Mouse (Mus musculus) adrenal gland, adult (tissue): Measurements from ENCODE around the gene Ahctf1.

Experiments
- DNase-seq, 2 experiments: peaks; one replicate each; pipeline ENCODE4 v3.0.0; 2022 to 2023; ENCODE audit warnings: low spot score in 1 of 2; ENCODE audit not compliant: inconsistent age in 2 of 2

The Ahctf1 gene

DNA sequence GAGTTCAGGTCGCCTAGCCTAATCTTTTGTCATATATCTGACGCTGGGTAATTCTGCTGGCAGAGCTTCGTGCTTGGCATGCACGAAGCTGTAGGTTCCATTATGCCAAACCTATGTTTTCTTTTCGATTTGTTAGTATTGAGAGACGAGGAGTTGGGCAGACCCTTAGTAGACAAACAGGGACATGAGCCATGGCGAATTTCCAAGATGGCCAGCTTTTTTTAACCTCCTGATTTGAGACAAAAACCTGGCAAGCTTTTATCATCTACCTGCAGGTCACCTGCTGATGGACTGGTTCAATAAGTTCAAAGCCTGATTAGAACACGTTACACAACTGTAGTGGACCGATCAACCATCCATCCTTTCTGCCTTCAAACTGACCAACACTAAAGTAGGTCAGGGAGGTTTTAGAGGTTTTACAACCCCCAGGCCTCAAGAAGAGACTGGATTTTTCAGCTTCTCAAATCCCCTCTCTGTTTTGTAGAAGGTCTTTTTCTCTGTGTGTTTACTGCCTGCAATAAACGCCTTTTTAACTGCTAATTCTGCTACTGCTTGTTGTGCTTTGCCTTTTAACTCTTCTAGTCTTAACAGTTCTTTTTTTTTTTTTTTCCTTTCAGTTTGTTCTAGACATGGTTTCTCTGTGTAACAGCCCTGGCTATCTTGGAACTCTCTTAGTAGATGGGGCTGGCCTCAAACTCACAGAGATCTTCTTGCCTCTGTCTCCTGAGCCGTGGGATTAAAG lies 831 bp upstream of the Ahctf1 start:
- DNase-seq: no peak

DNA sequence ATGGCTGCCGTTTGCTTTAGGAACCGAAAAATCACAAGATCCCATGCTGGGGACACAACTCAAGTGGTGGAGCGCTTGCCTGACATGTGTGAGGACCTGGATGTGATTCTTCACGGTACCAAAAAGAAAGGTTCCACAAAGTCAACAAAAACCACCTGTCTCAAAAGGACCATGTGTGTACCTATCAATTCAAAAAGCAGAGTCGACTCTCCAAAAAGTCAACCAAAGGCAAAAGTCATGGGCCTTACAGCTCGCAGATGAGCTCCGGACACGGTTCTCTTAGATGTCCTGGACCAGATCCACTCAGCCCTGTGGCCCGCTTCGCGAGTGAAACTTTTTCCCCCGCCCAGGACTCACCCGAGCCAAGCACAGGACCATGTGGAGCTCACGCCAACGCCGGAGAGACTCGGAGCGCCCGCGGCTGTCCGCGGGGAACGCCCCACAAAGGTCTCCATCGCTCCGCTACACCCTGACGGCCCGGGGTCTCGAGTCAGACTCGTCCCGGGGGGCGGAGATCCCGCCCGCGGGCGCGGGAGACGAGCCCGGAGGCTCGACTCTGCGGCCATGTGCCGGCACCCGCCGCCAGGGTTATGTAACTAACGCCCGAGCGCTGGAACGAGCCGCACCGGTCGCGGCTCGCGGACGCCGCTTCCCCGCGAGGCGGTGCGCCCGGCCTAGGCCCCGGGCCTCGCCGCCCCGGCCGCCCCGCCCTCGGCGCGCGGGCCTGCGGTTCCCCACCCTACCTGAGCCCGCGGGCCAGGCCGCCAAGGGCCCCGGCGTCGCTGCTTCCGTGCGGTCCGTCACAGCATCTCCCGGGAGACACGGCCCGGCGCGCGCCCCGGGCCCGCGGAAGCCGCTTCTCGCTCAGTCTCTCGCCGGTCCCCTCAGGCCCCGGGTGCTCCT lies 619 bp downstream of the Ahctf1 start, which contains the start of gene Gm10518:
TSS of gene Gm10518 (plus strand) at position 767 of the 903 bp plus-strand sequence.
- DNase-seq: peak; percentile 80 to 93

DNA sequence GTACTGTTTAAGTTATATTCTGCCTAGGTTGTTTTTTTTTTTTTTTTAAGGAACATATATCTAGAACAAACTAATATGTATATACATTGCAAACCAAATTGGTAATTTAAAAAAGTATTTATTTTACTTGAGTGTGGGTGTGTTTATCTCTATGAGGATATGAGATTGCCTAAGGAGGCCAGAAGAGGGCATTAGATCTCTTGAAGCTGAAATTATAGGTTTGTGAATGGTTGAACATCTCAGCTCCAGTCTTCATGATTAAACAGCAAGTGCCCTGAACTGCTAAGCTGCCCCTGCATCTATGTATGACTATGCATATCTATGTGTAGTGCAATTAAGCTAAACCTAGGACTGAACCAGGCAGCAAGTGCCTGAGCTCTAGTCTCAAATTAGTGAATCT lies 4.7 kb downstream of the Ahctf1 start:
- no peak for DNase-seq

DNA sequence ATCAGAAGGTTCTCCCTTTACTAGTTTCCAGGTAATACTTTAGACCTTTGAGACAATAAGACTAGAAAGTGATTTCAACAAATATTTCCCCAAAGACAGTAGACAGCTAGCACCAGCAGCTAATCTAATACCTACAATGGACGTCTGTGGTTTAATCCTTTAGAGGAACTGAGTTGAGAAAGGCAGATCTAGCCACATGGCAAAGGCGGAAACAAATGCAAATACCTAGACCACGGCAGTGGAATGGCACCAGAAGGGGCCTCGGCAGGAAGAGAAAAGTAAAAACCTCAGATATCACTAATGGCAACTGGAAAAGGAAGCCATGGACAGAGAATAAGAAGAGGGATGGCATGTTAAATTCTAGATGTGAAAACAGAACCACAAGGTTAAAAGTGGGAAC lies 16.2 kb downstream of the Ahctf1 start:
- DNase-seq: no peak

DNA sequence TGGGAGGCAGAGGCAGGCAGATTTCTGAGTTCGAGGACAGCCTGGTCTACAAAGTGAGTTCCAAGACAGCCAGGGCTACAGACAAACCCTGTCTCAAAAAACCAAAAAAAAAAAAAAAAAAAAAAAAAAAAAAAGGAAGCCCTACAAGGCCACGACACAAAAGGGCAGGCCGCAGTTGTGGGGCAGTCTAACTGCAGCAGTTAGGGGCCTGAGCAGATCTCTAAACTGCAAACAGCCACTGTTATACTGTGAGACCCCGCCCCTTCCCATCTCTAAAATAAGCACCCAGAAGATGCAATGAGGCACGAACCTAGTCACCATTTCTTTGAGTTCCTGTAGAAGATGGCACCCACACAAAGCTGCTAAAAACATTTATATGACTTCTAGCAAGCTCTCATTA lies 18.0 kb downstream of the Ahctf1 start:
- DNase-seq: no peak

DNA sequence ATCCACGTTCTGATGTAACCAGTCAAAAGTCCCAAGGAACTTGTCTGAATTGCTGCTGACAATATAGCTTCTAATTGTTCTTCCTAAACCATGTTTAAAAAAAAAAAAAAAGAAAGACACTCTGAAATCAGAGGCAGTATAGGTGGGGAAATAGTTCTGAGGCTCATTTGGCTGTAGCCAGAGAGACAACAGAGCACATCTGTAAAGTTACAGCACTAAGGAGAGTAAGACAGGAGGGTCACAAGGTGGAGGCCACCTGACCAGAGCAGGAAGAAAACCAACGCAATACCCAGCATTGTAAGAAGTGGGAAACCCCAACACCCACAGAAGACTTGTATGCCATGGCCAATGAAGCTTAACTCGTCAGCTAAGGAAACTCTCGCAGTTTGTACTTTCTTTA lies 19.4 kb downstream of the Ahctf1 start:
- no peak for DNase-seq

DNA sequence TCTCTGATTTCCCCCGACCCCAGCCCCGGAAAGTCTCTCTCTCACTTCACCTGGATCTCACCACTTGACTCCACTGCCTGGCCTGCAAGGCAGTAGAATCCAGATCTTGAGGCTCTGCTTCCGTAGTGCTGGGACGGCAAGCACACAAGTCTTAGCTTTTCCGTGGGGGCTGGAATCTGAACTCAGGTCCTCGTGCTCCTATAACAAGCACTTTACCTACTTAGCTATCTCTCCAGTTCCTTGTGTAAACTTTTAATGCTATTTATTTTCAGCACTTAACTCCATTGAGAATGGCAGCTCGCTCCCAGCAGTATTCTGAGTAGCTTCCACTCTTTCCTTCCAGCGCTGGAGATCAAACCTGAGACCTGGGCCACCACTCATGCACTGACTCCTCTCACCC lies 26.6 kb downstream of the Ahctf1 start:
- DNase-seq: no peak

DNA sequence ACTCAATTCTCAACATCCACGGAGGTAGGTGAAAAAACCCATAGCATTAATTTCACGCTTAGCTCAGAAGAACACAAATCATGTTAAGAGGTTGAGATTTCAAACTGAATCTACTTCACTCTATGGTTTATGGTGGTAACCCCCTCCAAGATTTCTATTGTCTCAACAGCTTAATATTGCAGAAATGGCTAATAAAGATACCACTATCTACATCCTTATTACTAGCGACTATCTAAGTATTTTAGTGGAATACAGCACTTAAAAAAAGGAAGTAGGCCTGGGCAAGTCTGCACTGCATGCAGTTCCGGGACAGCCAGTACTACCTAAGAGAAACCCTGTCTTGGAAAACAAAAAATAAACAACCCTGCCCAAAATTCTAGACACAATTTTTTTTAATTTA lies 42.9 kb downstream of the Ahctf1 start:
- no peak for DNase-seq

DNA sequence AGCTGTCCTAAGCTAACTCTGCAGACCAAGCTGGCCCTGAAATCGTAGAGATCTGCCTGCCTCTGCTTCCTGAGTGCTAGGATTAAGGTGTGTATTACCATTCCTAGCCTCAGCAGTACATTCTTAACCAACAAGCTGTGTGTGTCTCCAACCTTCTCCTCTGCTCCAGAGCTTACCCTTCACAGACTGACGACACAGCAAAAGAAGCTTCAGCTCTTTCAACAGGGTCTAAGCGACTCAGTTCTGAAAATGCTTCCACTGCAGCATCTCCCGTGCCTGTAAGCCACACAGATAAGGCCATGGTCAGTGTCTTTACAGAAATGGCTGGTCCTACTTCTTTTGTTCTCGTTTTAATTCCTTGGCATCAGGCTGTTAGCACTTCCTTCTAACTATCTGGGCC lies 43.4 kb downstream of the Ahctf1 start:
- no peak for DNase-seq

DNA sequence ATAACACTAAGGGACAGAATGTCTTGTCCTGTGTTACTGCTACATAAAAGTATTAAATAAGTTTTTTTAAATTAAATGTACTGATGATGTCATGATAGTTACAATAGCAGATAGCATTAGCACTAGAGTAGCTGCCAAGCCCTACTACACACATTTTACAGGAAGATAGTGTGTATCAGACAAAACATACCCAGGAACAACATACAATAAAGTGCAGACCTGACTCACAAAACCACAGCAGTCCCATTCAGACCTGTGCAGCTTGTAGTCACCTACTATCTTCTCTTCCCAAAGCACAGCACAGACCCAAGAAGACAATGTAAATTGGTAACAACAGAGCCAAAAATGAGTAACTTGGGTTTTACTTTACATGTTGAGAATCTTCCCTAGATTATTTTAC lies 47.0 kb downstream of the Ahctf1 start:
- no peak for DNase-seq

DNA sequence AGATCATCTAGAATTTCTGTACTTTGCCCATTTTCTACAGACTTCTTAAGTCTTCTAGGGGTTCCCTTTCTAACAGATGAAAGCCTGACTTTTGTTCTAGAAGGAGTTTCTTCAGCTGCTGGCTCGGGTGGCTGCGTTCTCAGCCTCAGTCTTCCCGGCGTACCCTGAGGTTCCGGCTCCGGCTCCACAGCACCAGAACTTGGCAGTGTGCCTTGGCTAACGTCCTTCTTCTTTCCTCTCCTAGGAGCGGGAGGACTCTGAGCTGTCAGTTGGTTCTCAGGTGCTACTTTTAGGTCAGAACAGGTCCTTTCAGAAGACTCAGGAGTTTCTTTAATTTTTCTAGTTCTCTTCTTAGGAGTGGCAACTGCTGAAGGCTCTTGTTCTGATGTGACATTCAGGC lies 50.5 kb downstream of the Ahctf1 start:
- DNase-seq: peak in 1 of 2 experiments; percentile 41

DNA sequence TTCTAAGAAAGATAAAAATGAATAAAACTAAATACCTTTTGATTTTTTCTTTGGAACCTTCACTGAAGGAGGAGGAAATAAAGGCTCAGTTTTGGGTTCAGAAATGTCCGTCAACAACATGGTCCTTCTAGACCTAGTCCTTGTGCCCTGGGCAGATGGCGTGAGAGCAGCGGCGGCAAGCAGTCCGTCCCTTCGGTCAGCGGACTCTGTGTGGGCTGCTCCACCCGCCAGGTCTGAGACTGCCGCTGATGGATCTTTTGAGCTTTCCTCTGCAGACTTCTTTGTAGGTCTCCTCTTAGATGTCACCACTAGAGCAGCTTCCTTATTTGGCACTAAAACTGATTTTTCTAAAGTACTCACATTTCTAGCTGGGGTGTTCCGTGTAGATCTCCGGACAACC lies 51.2 kb downstream of the Ahctf1 start:
- DNase-seq: no peak

DNA sequence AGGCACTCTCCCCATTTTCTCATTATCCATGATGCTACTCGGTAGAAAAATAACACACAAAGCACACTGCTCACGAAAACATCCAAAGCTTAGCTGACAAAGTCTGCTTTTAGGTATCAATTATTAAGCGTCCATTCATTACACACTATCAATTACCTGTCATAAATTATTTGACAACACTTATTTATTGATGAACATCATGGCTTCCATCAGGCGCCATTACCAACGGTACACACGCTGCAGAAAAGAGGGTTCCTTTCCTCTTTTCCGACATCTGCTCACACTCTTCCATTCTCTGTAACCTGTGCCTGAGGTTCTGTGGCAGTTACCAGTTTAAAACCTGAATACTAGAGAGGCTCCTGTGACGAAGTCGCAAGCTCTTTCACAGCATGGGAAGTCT lies 58.3 kb downstream of the Ahctf1 start, which contains the start of gene Kif28:
TSS of gene Kif28 (minus strand) at position 101 of the 400 bp plus-strand sequence.
- peak in 1 of 2 experiments; percentile 12 for DNase-seq

DNA sequence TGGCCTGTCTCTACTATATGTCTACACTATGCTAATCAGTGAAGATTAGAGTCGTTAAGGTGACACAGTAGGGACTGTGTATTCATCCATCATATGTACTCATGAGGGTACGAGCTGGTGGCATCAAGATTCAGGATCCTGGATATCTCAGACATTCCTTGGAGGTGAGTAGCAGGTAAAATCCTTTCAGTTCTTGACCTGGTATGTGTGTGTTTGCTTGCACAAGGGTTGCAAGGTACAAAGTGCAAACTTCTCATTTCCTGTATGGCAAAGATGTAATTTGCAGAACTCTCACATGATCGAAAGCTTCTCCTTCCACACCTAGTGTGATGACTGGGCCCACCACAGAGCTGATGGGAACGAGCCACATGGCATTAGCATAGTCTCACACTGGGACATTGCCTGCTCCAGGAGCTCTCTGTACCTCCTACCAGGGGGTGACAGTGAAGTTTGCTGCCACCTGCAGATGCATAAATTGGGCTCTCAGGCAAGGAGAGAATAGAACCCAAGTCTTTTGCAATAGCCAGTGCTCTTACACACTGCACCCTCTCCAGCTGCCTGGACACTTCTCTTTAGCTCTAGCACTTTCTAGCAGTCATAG lies 59.8 kb downstream of the Ahctf1 start:
- DNase-seq: no peak

DNA sequence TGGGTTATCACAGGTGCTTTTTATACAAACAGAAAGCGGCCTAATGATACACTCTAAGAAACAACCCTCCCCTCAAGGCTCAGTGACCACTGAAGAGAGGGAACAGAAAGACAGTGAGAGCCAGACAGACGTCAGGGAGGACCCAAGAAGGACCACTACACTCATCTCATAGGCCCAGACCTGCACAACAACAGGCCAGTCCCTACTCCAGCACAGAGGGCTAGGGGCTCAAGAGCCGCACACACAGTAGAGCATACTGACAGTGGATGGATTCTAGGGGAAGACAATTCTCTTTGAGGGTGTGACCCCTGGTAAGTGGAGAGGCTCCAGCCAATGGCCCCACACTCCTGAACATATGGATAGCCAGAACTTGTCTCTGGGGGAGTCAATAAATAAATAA lies 67.0 kb downstream of the Ahctf1 start:
- DNase-seq: no peak

DNA sequence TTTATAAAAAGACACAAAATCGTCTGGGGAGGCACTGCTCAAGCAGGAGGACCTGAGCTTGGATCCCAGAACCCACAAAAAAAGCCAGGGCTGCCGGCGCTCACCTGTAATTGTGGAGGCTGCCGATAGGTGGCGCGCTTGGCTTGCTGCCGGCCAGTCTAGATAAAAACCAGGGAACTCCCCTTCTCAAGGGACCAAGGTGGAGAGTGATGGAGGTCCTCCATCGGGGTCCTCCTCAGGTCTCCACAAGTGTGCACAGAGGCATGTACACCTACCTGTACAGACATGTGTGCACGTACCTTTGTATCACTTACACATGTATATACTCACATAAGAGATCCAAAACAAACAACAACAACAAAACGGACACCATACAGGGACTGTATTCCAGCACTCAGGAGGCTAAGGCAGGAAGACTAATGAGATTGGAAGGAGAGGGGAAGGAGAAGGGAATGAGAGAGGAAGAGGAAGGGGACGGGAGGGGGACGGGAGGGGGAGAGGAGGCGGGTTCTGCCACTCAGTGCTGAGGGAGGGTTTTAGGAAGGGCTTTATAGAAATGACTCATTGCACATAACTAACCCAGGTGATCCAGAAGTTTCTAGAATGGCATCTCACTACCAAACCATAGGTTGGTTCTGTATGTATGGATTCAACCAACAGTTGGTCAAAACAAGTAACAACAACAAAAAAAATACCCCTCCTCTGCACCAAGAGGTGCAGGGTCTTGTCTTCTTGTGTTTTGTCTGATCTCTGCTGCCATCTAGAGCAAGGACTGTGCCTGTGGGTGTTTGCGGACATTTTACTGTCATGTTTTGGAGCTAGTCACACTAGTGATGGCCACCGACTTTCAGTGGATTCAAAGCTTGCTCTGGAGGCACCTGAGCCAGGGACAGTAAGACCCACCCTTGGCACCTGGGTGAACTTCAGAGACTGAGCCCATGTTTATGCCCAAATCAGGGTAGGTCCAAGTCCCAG lies 68.7 kb downstream of the Ahctf1 start:
- DNase-seq: peak; percentile 56 to 85

DNA sequence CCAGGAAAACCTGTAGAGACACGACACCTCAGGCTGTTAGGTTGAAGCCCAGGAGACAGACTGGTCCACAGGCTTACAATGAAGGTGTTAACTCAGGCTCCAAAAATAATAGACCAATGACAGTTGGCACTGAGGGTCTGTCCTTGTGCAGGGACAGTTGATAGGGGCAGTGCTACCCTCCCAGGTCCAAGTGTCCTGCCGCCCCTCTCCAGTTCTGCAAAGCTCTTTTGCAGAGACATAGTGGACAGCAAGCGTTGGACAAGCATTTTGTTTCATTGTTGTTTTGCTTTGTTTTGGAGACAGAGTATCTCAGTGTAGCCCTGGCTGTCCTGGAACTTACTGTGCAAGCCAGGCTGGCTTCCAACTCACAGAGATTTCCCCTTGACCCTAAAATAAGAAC lies 72.1 kb downstream of the Ahctf1 start:
- no peak for DNase-seq

DNA sequence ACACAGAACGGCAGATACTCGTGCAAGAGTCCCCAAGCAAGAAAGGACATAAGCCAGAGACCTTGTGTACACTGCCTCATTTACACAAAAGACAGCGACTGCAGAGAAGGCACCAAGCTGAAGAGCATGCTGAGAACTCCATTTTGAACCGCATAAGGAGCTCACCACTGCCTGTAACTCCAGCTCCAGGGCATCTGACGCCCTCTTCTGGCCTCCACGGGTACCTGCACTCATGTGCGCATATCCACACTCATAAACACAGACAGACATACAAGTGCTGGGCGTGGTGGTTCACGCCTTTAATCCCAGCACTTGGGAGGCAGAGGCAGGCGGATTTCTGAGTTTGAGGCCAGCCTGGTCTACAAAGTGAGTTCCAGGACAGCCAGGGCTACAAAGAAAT lies 74.8 kb downstream of the Ahctf1 start:
- no peak for DNase-seq

DNA sequence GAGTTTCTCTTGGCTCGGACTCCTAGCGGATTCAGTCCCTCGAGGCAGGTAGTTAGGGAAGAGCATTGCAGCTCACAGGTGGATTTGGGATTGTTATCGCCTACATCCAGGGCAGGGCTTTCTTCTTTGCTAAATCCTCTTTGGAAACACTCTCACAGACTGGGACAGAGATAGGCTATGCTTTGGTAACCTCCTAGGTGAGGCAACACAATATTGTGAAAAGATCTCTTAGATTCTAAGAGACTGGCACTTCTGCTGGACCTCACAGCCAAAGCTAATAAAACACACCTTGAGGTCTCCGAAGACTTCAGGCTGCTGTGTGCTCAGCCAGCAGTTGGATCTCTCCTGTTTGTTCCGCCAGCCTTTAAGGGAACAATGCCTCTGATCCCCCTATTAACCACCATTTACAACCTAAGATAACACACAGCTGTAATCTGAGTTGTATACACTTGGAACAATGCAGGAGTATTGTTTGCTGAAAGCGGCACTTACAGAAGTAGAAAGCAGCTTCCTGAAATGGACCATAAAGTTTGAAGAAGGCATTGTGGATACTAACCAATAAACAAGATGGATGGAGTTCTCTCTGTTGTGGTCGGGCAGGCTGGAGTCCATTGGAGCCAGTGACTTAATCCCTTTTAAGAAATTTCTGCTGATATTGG lies 80.5 kb downstream of the Ahctf1 start:
- DNase-seq: no peak

DNA sequence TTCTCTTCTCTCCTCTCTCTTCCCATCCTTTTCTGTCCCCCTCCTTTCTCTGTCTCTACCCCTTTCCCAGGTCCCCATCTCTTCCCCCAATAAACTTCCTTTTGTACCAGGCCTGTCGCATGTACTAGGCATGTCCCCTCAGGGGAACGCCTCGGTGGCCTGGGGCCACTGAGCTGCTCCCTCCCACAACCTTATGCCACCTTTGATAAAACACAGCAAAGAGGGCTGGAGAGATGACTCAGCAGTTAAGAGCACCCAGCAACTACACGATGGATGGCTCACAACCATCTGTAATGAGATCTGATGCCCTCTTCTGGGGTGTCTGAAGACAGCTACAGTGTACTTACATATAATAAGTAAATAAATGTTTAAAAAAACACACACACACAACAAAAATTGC lies 87.7 kb downstream of the Ahctf1 start:
- DNase-seq: no peak
